Mouse (Mus musculus) common myeloid progenitor, adult 5-6 weeks (primary cell): ENCODE data around the gene Fus. TPM values are rescaled to one million over a fixed set of nuclear protein-coding genes. Genes with fewer than 3 reads are reported as not detected.

Experiments
- ATAC-seq: replicated peaks from 2 replicates; pipeline ENCODE4 v1.8.0; 2016; ENCODE audit warnings: low read depth, mild to moderate bottlenecking, moderate TSS enrichment, inconsistent platforms; ENCODE audit not compliant: poor library complexity, severe bottlenecking
- total RNA-seq: library from RNA; stranded (forward); fragments of 200-1000, 187-1606 nt; gene quantifications from 2 replicates; pipeline ENCODE4 v1.2.3, GENCODE M21; 2017

The Fus gene
- 79.4 and 108 TPM in 2 replicates for total RNA-seq

GRCm38 (mm10) chr7:127967004-127967921 is at the start of gene Fus:
Gene Fus, plus strand, starts transcription at chr7:127967457.
- ATAC-seq: peak; percentile 90

GRCm38 (mm10) chr7:127918203-127918602 is 49.1 kb upstream of the Fus start:
- no peak for ATAC-seq

DNA sequence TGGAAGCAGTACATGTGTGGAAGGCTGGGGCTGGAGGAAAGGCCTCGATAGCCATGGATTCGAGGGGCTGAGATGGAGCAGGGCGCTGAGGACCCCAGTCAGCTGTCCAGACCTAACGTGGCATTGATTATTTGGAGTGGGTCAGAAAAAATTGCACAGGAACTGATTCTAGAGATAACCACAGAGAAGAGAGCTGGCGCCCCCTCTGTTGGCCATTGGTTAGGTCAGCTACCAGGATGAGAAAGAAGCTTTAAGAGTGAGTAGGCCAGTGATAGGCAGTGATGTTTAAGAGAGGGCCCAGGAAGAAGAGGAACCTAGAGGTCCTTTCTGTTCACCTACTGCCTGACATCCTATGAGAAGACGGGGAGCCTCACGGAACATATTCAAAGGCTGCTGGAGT is 48.0 kb upstream of the Fus start:
- ATAC-seq: peak; percentile 35

DNA sequence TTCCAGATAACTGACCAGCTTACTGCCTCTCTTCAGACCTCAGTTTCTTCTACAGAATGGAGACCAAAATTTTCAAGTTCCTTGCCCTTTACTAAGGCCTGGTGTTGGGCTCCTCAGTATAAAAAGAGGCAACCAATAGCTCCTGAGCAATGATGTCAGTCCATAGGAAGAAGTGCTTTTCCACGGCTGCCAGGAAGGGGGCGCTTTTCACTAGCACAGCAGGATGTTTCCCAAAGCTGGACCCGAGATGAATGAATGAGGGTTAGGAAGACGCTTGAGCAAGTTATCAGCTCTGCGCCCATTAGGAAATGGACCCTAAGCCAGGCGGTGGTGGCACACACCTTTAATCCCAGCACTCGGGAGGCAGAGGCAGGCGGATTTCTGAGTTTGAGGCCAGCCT is 45.7 kb upstream of the Fus start:
- no peak for ATAC-seq

DNA sequence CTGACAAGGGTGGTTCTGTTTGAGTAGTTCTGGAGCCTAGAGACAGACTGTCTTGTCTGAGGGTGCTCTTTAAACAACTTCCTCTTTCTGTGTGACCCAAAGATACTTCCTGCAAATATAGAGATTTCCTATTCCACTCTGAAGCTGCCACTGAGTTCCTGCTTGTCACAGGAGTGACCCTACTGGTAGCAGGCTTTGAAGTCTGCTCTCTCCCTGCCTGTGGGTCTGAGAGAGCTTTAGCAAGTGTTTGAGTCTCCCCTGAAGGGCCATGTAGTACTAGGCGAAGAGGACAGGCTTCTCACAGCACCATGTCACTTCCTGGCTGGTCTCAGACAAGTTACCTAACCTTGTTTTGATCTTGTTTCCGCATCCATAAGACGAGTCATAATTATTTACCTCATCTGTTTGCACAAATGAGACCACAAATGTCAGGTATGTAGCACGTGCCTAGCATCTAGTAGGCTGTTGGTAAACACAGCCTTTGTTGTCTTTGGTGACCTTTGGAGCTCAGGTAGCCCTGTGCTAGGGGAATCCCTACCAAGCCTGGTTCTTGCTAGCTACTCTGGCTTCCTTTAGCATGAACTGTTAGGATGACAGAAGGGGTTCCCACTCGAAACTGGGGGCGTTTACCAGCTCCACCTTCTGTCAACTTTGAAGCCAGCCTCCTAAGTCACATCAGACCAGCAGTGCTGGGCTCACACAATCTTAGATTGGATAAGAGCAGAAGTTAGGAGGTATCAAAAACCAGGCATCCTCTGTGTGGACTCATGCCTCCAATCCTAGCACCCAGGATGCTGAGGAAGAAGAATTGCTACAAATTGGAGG is 44.6 kb upstream of the Fus start:
- peak; percentile 73 for ATAC-seq

- ATAC-seq: no peak
Measured at GRCm38 (mm10) chr7:127923714-127924113, 43.5 kb upstream of the Fus start.

- no peak for ATAC-seq
Measured at GRCm38 (mm10) chr7:127925252-127925651, 42.0 kb upstream of the Fus start.

DNA sequence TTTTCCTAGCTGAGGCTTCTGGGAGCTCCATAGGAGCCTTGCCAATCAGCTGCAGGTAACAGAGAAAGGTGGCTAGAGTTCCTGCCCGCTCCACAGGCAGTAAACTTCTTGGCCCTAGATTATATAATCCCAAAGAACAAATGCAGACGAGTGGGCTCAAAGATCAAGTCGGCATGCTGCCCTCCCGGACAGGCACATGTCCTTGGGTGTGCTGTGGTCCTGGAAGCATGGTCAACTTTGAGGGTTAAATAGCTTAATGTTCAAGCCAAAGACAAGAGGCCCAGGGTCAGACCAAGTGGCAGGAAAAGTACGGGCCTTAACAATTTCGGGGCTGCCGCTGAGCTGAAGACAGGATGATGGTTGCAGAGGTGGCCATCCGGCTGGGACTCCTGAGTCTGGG is 41.2 kb upstream of the Fus start:
- no peak for ATAC-seq

DNA sequence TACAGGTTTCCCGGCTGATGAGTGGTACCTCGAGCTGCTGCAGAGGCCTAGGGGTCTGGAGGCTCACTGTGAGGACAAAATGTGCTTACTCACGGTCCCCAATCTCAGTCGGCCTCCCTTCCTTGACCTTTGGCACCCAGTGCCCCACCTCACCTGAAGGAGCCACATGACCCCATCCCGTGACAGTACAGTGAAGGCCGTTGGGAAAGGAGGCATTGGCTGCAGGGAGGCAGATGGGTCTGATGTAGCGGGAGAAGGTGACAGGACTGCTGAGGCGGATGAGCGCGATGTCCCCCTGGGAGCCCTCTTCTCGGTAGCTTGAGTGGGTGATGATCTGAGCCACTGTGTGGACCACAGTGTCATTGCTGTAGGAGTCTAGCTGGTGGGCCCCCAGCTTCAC is 40.4 kb upstream of the Fus start:
- ATAC-seq: no peak

- ATAC-seq: no peak
Measured at GRCm38 (mm10) chr7:127927726-127928125, 39.5 kb upstream of the Fus start.

GRCm38 (mm10) chr7:127928596-127928995 is 38.7 kb upstream of the Fus start:
- ATAC-seq: no peak

DNA sequence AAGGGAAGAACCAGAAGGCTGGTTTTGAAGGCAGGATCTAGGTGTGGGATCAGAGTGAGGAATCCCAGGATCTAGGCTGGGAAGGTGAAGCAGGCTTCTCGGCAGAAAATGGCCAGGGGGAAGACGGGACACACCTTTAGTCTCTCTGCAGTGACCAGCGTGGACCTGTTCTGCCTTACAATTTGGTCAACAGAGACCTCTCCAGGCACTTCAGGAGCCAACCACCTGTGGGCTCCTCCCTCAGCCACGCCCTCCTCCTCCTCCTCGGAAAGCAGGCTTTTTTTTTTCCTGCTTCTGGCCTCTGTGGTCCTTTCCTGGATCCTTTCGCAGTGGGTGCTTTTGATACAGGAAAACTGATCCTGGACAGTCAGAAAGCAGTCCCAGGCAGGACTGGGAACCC is 37.3 kb upstream of the Fus start, which contains the start of gene Prss8:
TSS of gene Prss8 (minus strand) at position 182 of the 400 bp plus-strand sequence.
- ATAC-seq: no peak

- ATAC-seq: no peak
Measured at GRCm38 (mm10) chr7:127930636-127931035, 36.6 kb upstream of the Fus start.

- 0 out of 2 replicates have a peak, but pooled peaks have one; percentile 4 for ATAC-seq
Measured at GRCm38 (mm10) chr7:127931351-127932135, 35.7 kb upstream of the Fus start.

DNA sequence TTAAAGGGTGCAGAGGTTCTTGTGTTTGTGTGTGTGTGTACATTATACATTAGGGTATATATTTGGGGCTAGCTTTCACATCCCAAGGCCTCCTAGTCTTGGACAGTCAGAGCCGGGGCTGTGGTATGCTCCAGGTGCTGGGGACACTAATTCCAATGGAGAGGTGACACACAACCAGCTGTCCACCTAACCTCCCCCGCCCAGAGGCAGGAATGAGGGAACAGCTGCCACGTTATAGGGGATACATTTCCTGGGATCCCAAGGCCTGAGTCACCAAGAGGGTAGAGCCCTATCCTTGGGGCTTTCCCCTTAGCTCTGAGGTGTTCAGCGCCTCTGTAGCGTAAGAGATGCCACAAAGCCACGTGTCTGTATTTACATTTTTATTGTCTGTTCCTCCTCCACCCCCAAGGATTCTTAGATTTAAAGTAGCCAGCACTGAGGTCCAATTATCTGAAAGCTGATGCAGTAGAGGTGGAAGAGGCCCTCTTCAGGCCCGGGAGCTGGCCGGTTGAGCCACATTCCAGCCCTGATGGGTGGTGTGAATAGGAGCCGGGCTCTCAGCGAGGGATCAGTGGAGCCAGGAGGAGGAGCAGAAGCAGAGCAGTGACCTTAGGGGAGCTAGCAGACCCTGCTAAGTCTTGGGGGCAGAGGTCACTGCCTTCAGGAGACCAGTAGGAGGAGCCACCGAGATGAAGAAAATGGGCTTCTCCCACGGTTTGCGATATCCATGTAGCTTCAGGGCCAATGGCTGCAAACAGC is 34.8 kb upstream of the Fus start:
- ATAC-seq: no peak

- ATAC-seq: no peak
Measured at GRCm38 (mm10) chr7:127934075-127934474, 33.2 kb upstream of the Fus start.

DNA sequence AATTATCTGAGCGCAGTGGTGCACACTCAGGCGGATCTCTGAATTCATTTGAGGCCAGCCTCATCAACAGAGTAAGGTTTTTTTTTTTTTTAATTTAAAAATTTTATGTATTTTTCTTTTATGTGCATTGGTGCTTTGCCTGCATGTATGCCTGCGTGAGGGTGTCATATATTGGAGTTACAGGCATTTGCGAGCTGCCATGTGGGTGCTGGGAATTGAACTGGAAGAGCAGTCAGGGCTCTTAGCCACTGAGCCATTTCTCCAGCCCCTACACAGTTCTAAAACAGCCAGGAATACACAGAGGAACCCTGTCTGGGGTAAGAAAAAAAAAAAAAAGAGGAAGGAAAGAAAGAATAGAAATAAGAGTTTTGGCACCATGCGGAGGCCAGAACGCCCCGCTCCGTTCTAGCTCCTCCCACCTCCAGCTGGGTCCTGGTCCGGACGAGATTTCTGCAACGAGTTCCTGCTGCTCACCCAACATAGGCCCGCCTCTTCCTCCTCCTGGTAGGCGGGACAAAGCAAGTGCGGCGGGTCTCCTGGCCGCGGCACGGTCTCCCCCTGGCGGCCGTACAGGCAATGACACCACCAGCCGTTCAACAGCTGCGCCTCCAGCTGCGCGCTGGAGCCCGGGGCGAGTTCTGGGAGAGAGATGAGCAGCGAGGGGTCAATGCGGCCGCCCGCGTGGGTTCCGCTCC is 32.1 kb upstream of the Fus start:
- peak; percentile 98 for ATAC-seq

DNA sequence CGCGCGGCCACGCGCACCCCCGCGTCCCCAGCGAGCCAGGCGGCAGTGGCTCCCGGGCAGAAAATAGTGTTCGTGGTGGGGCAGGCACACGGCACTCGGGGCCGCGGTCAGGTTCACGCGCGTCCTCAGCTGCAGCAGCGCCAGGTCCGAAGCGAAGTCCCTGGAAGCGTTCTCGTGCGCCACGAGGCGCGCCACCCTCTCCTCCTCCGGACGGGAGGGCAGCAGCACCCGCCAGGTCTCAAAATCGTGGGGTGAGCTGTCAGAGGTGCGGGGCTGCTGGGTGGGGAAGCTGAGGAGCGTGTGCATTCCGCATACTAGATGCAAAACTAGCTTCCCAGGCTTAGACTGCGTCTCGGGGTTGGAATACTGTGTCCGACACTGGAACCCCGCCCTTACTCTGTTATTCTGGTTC is 31.5 kb upstream of the Fus start:
- no peak for ATAC-seq
